Mouse (Mus musculus) effector memory CD4-positive, alpha-beta T cell, adult 5 months (primary cell): ENCODE results near the gene Pdzd4. TPM values are rescaled to one million over a fixed set of nuclear protein-coding genes. Genes with fewer than 3 reads are reported as not detected.

Source experiments
- polyA plus RNA-seq: library from polyadenylated mRNA; unstranded; fragments of 100-300 nt; shearing (Covaris generic); gene quantifications from one replicate; pipeline ENCODE4 v1.2.1, GENCODE M21; 2017

Gene Pdzd4
- polyA plus RNA-seq: 0.10 TPM

GRCm38 (mm10) chrX:73824185-73825151 lies at the start of gene Pdzd4:
TSS of gene Pdzd4 (minus strand) at chrX:73824969.

GRCm38 (mm10) chrX:73786364-73787224 lies 38.2 kb downstream of the Pdzd4 start, which contains the start of the genes Idh3g and Ssr4:
TSS of gene Idh3g (minus strand) at chrX:73786897.
TSS of gene Ssr4 (plus strand) at chrX:73787028.

GRCm38 (mm10) chrX:73774168-73774760 lies 50.5 kb downstream of the Pdzd4 start, which contains the start of gene Srpk3:
TSS of gene Srpk3 (plus strand) at chrX:73774405.

GRCm38 (mm10) chrX:73756334-73757140 lies 68.2 kb downstream of the Pdzd4 start, which contains the start of gene Plxnb3:
TSS of gene Plxnb3 (plus strand) at chrX:73757090.

Other genes starting within 250 kb of the Pdzd4 start
- gene Dusp9, start 185.6 kb downstream of the Pdzd4 start, polyA plus RNA-seq: 0.27 TPM
- 1.2 TPM for gene Pnck, start 164.9 kb downstream of the Pdzd4 start, polyA plus RNA-seq
- gene Slc6a8, start 151.8 kb downstream of the Pdzd4 start, polyA plus RNA-seq: 0.62 TPM
- 204 TPM for gene Bcap31, start 108.8 kb downstream of the Pdzd4 start, polyA plus RNA-seq
- 22.8 TPM for gene Abcd1, start 108.4 kb downstream of the Pdzd4 start, polyA plus RNA-seq
- gene Plxnb3, start 67.9 kb downstream of the Pdzd4 start, polyA plus RNA-seq: not detected
- not detected for gene Srpk3, start 50.6 kb downstream of the Pdzd4 start, polyA plus RNA-seq
- gene Idh3g, start 38.1 kb downstream of the Pdzd4 start, polyA plus RNA-seq: 184 TPM
- 201 TPM for gene Ssr4, start 37.9 kb downstream of the Pdzd4 start, polyA plus RNA-seq
- gene Avpr2, start 67.1 kb upstream of the Pdzd4 start, polyA plus RNA-seq: 2.1 TPM
- 20.5 TPM for gene L1cam, start 71.1 kb upstream of the Pdzd4 start, polyA plus RNA-seq
- 229 TPM for gene Arhgap4, start 96.9 kb upstream of the Pdzd4 start, polyA plus RNA-seq
- gene Naa10, start 97.0 kb upstream of the Pdzd4 start, polyA plus RNA-seq: 125 TPM
- 3.1 TPM for gene Renbp, start 105.9 kb upstream of the Pdzd4 start, polyA plus RNA-seq
- 36.4 TPM for gene Hcfc1, start 141.4 kb upstream of the Pdzd4 start, polyA plus RNA-seq
- 149 TPM for gene Irak1, start 198.9 kb upstream of the Pdzd4 start, polyA plus RNA-seq